Mouse (Mus musculus): ENCODE measurements around the gene Npas3.

The Npas3 gene

GRCm38 (mm10) chr12:53410647-53411046 lies 162.2 kb downstream of the Npas3 start:
- no peak for DNase-seq (ENCODE audit: low spot score)

GRCm38 (mm10) chr12:53416096-53416495 lies 167.6 kb downstream of the Npas3 start:
- DNase-seq (ENCODE audit: low spot score): no peak

- DNase-seq (ENCODE audit: low spot score): no peak
Observed at GRCm38 (mm10) chr12:53421701-53422100, 173.2 kb downstream of the Npas3 start.

- DNase-seq (ENCODE audit: low spot score): no peak
Observed at GRCm38 (mm10) chr12:53423631-53424030, 175.2 kb downstream of the Npas3 start.

GRCm38 (mm10) chr12:53426006-53426405 lies 177.5 kb downstream of the Npas3 start:
- DNase-seq (ENCODE audit: low spot score): no peak

GRCm38 (mm10) chr12:53427153-53427552 lies 178.7 kb downstream of the Npas3 start:
- DNase-seq (ENCODE audit: low spot score): no peak

GRCm38 (mm10) chr12:53442029-53442428 lies 193.6 kb downstream of the Npas3 start:
- no peak for DNase-seq (ENCODE audit: low spot score)

- no peak for DNase-seq (ENCODE audit: low spot score)
Observed at GRCm38 (mm10) chr12:53447469-53447868, 199.0 kb downstream of the Npas3 start.

GRCm38 (mm10) chr12:53448040-53448439 lies 199.6 kb downstream of the Npas3 start:
- no peak for DNase-seq (ENCODE audit: low spot score)

- no peak for DNase-seq (ENCODE audit: low spot score)
Observed at GRCm38 (mm10) chr12:53467549-53467948, 219.1 kb downstream of the Npas3 start.

- DNase-seq (ENCODE audit: low spot score): no peak
Observed at GRCm38 (mm10) chr12:53474486-53474885, 226.0 kb downstream of the Npas3 start.

GRCm38 (mm10) chr12:53484924-53485323 lies 236.4 kb downstream of the Npas3 start:
- no peak for DNase-seq (ENCODE audit: low spot score)

- no peak for DNase-seq (ENCODE audit: low spot score)
Observed at GRCm38 (mm10) chr12:53496386-53496785, 247.9 kb downstream of the Npas3 start.

- DNase-seq (ENCODE audit: low spot score): no peak
Observed at GRCm38 (mm10) chr12:53514885-53515284, 266.4 kb downstream of the Npas3 start.

- DNase-seq (ENCODE audit: low spot score): no peak
Observed at GRCm38 (mm10) chr12:53519556-53519955, 271.1 kb downstream of the Npas3 start.

GRCm38 (mm10) chr12:53522631-53523030 lies 274.2 kb downstream of the Npas3 start:
- no peak for DNase-seq (ENCODE audit: low spot score)

GRCm38 (mm10) chr12:53527046-53527445 lies 278.6 kb downstream of the Npas3 start:
- DNase-seq (ENCODE audit: low spot score): no peak

- DNase-seq (ENCODE audit: low spot score): no peak
Observed at GRCm38 (mm10) chr12:53529345-53529744, 280.9 kb downstream of the Npas3 start.

GRCm38 (mm10) chr12:53536816-53537215 lies 288.3 kb downstream of the Npas3 start:
- no peak for DNase-seq (ENCODE audit: low spot score)

GRCm38 (mm10) chr12:53556359-53556758 lies 307.9 kb downstream of the Npas3 start:
- DNase-seq (ENCODE audit: low spot score): no peak

GRCm38 (mm10) chr12:53558259-53558658 lies 309.8 kb downstream of the Npas3 start:
- no peak for DNase-seq (ENCODE audit: low spot score)

- no peak for DNase-seq (ENCODE audit: low spot score)
Observed at GRCm38 (mm10) chr12:53566712-53567387, 318.4 kb downstream of the Npas3 start.

- no peak for DNase-seq (ENCODE audit: low spot score)
Observed at GRCm38 (mm10) chr12:53581181-53581580, 332.7 kb downstream of the Npas3 start.

- DNase-seq (ENCODE audit: low spot score): no peak
Observed at GRCm38 (mm10) chr12:53587249-53587648, 338.8 kb downstream of the Npas3 start.
